In genomic region chr9:123271552-123271951, GRCm38 (mm10) we compare ENCODE assay signal across 19 mouse cellular contexts. TPM values are rescaled to one million over a fixed set of nuclear protein-coding genes. Genes with fewer than 3 reads are reported as not detected.
DNase-seq lines count a peak whose midpoint lies in the region; ATAC-seq lines count a peak whose summit lies in the region.
"Had no signal": no experiment of that assay in that cellular context is flagged by ENCODE, and none has a peak within 500 bp of the region (broad histone marks: within the 10 kb centered on the region; RNA-seq: fewer than 3 reads in every experiment).

No protein-coding gene starts in this region.

- peak overlapping the region; percentile 33 for H3K4me3 ChIP-seq in megakaryocyte, embryonic 14.5 days (replicated peaks)
- H3K4me3 ChIP-seq: embryonic facial prominence, embryonic 12.5 days; forebrain, embryonic 15.5 days; heart, embryonic 15.5 days; hindbrain, embryonic 13.5 days had no signal

- peaks cover 13% of the 10 kb centered on the region for H3K27me3 ChIP-seq in megakaryocyte, embryonic 14.5 days (replicated peaks)
- H3K27me3 ChIP-seq: forebrain, embryonic 15.5 days; heart, embryonic 15.5 days; hindbrain, embryonic 13.5 days had no signal

- H3K36me3 ChIP-seq in megakaryocyte, embryonic 14.5 days (replicated peaks; ENCODE audit: low read length) = peaks cover 15% of the 10 kb centered on the region
- H3K36me3 ChIP-seq: embryonic facial prominence, embryonic 12.5 days; forebrain, embryonic 15.5 days; heart, embryonic 15.5 days; hindbrain, embryonic 13.5 days had no signal

- H3K9me3 ChIP-seq in megakaryocyte, embryonic 14.5 days = peaks cover 4% of the 10 kb centered on the region; the same call in 1 of the 2 replicates
- H3K9me3 ChIP-seq: embryonic facial prominence, embryonic 12.5 days; forebrain, embryonic 15.5 days; heart, embryonic 15.5 days; hindbrain, embryonic 13.5 days had no signal

- no peak for ATAC-seq in megakaryocyte, adult 5-6 weeks (ENCODE audit: poor library complexity, severe bottlenecking)
- ATAC-seq in activated CD4-positive, CD25-positive, alpha-beta regulatory T cell, adult 4 months = peak; percentile 82
- ATAC-seq: forebrain, embryonic 15.5 days had no signal

- peaks cover 92% of the 10 kb centered on the region for H3K4me1 ChIP-seq in megakaryocyte, embryonic 14.5 days
- H3K4me1 ChIP-seq: embryonic facial prominence, embryonic 12.5 days; forebrain, embryonic 15.5 days; heart, embryonic 15.5 days; hindbrain, embryonic 13.5 days had no signal

- peak; percentile 57 for DNase-seq in CD4-positive, CD25-positive, alpha-beta regulatory T cell, adult 2 months (ENCODE audit: low read depth, low spot score)
- no peak for DNase-seq in cerebellum, postnatal 10 days
- no peak for DNase-seq in retina, embryonic 14.5 days (ENCODE audit: low spot score)
- no peak for DNase-seq in B cell, adult 2 months
- DNase-seq: adrenal gland, adult 8-10 months; adrenal gland, postnatal 36 days; cerebellum, adult 2 months; cerebellum, postnatal 14 days; gastrocnemius, postnatal 36 days; heart, adult 18-20 months; heart, postnatal 14 days had no signal

RNA-seq across cellular contexts. Expression of gene Tmem158, which starts 11.0 kb away (rescaled TPM):
- 337 and 1,592 TPM in 2 replicates for polyA plus RNA-seq in megakaryocyte, embryonic 14.5 days (2012; ENCODE audit: insufficient read depth, low replicate concordance)
- total RNA-seq in megakaryocyte, adult 5-6 weeks (2015) = 0.22 TPM in 1 of 2 replicates, not detected in the other
- total RNA-seq in megakaryocyte, adult 5-6 weeks (2017) = not detected in 2 replicates
- 1 to 10 TPM in 1 of 2 experiments, under 1 TPM in 1; 0.46 to 1.2 TPM for polyA plus RNA-seq in activated CD4-positive, CD25-positive, alpha-beta regulatory T cell, adult 4 months (2017; shearing (Covaris generic))

RNA-seq across cellular contexts. Expression of gene Cdcp1, which starts 55.7 kb away (rescaled TPM):
- 0.91 TPM in 1 of 2 replicates, not detected in the other for polyA plus RNA-seq in megakaryocyte, embryonic 14.5 days (2012; ENCODE audit: insufficient read depth, low replicate concordance)
- not detected in 2 replicates for total RNA-seq in megakaryocyte, adult 5-6 weeks (2015)
- total RNA-seq in megakaryocyte, adult 5-6 weeks (2017) = not detected in 2 replicates
- under 1 TPM; 0.57 to 0.97 TPM for polyA plus RNA-seq in activated CD4-positive, CD25-positive, alpha-beta regulatory T cell, adult 4 months (2017; shearing (Covaris generic))
- total RNA-seq: gastrocnemius, adult 8-10 months had no signal

Comparison
In these comparisons a context has a peak if more than half of its experiments do, and no peak if none do; other contexts are left out.
1. RNA of gene Tmem158, which starts 11.0 kb away (polyA plus RNA-seq): 337 to 1,592 TPM in megakaryocyte, embryonic 14.5 days; 0.46 to 1.2 TPM in activated CD4-positive, CD25-positive, alpha-beta regulatory T cell, adult 4 months; every median in the first group is over 100 times any median in the second.